Mouse (Mus musculus) spleen, adult 2 months (tissue): ENCODE measurements around the gene Cacna1e.

Source experiments
- CTCF ChIP-seq: fragments of 200-500 bp; IDR thresholded peaks from 2 replicates; pipeline ENCODE4 v1.5.1; 2011; ENCODE audit warnings: mild to moderate bottlenecking, inconsistent platforms; ENCODE audit not compliant: insufficient read depth, insufficient read length, insufficient replicate concordance; ENCODE audit errors: extremely low read depth
- POLR2A ChIP-seq: fragments of 200-500 bp; IDR thresholded peaks from 2 replicates; pipeline ENCODE4 v1.6.1; 2011; ENCODE audit warnings: low read depth, low read length, inconsistent platforms

DNA sequence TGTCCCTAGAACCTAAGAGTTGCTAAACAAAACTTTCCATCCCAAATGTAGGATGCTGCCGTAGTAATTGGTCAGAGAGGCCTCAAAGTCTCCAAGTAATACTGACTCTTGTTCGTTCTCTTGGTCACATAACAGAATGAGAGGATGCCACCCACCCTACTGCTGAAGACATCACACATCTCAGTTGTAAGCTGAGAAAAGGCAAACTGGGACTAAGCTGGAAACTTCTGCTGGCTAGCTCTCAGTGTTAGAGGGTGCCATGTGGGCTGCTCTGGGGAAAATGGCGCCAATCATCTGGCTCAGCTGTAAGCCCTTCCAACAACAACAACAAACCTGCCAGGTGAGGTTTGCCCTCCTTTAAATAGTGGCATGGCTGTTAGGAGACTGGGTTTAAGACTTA lies 109.8 kb downstream of the Cacna1e start:
- TF ChIP-seq POLR2A: no peak
- no peak for TF ChIP-seq CTCF
